Mouse (Mus musculus) lung, embryonic 14.5 days (tissue): ENCODE data around the gene Tia1. TPM values are rescaled to one million over a fixed set of nuclear protein-coding genes. Genes with fewer than 3 reads are reported as not detected.
A peak's percentile ranks its signal among the peaks of the same experiment; 100 is the strongest.

ENCODE experiments used
- ATAC-seq: fragments of 200-750 bp; cut with Nextera tagmentation; 2 replicates; pipeline ENCODE4 v1.8.0; 2017; ENCODE audit warnings: mild to moderate bottlenecking, moderate TSS enrichment, moderate library complexity; ENCODE audit not compliant: insufficient read depth
- DNase-seq: peaks from one replicate; pipeline ENCODE4 v3.0.0-alpha.2; 2015
- H3K27ac ChIP-seq: fragments of 300-500 bp; sonication (generic); 2 replicates; pipeline ENCODE4 v1.5.1; 2014; ENCODE audit warnings: low read depth, mild to moderate bottlenecking, moderate library complexity
- H3K27me3 ChIP-seq: fragments of 300-500 bp; sonication (generic); 2 replicates; pipeline ENCODE4 v1.6.1; 2014; ENCODE audit warnings: low read length, control low read depth; ENCODE audit not compliant: insufficient read depth
- H3K36me3 ChIP-seq: fragments of 300-500 bp; sonication (generic); 2 replicates; pipeline ENCODE4 v1.6.1; 2014; ENCODE audit warnings: control low read depth; ENCODE audit not compliant: insufficient read depth
- H3K4me1 ChIP-seq: fragments of 300-500 bp; sonication (generic); 2 replicates; pipeline ENCODE4 v1.6.1; 2014; ENCODE audit warnings: antibody characterized with exemption, control low read depth; ENCODE audit not compliant: insufficient read depth
- H3K4me2 ChIP-seq: fragments of 300-500 bp; sonication (generic); 2 replicates; pipeline ENCODE4 v1.6.1; 2014; ENCODE audit warnings: mild to moderate bottlenecking
- H3K4me3 ChIP-seq: fragments of 300-500 bp; sonication (generic); 2 replicates; pipeline ENCODE4 v1.5.1; 2014; ENCODE audit warnings: low read depth, low read length
- H3K9ac ChIP-seq: fragments of 300-500 bp; sonication (generic); 2 replicates; pipeline ENCODE4 v1.6.1; 2014
- H3K9me3 ChIP-seq: fragments of 300-500 bp; sonication (generic); 2 replicates; pipeline ENCODE4 v1.6.1; 2016; ENCODE audit warnings: low read depth, low read length, control low read depth
- CTCF ChIP-seq: IDR thresholded peaks from 2 replicates; pipeline ENCODE4 v1.5.1; 2016; ENCODE audit warnings: antibody characterized with exemption, low read depth
- WGBS: fragments of 180-500 bp; shearing (Covaris S2); extraction: QIAGEN DNeasy Blood & Tissue Kit; methylation state at CpG from one replicate; pipeline ENCODE4 v1.1.7; 2014; 5-methylcytosine and 5-hydroxymethylcytosine counted together
- polyA plus RNA-seq: library from polyadenylated mRNA; unstranded; fragments of >200 nt; fragmentation: Nextera tagmentation; extraction: Ambion mirVana; gene quantifications from 2 replicates; pipeline ENCODE4 v1.2.1, GENCODE M21; 2014

Tia1 gene
- polyA plus RNA-seq, 1 experiment from 2014 or later = 219 TPM

- Histone ChIP-seq H3K27me3 (no peaks in the 10 kb centered on the region), H3K9ac (peak overlapping the region; percentile 26; the same call in 1 of the 2 replicates), H3K4me3 (no peak overlapping the region), H3K4me2 (peak overlapping the region; percentile 94; the same call in 1 of the 2 replicates), H3K27ac (no peak overlapping the region), H3K9me3 (no peaks in the 10 kb centered on the region), H3K4me1 (0 out of 2 replicates have a peak, but pooled peaks cover 4% of the 10 kb centered on the region), H3K36me3 (peaks cover 37% of the 10 kb centered on the region)
- no peak for ATAC-seq
- TF ChIP-seq CTCF = no peak
- whole genome bisulfite sequencing = 88% methylated on average over 9 of the region's 9 CpGs
- no peak for DNase-seq
Measured at GRCm38 (mm10) chr6:86395021-86395420, 9.0 kb upstream of the Tia1 start.

- peak overlapping the region; percentile 94 for H3K4me2 ChIP-seq
- TF ChIP-seq CTCF = no peak
- no peak for DNase-seq
- 16% methylated on average over 10 of the region's 10 CpGs for WGBS
- H3K4me1 ChIP-seq = 0 out of 2 replicates have a peak, but pooled peaks cover 4% of the 10 kb centered on the region
- H3K36me3 ChIP-seq = peaks cover 27% of the 10 kb centered on the region
- peak overlapping the region; percentile 82 for H3K9ac ChIP-seq
- no peaks in the 10 kb centered on the region for H3K27me3 ChIP-seq
- H3K4me3 ChIP-seq = peak overlapping the region; percentile 87
- ATAC-seq = no peak
- no peak overlapping the region for H3K27ac ChIP-seq
- H3K9me3 ChIP-seq = no peaks in the 10 kb centered on the region
Measured at GRCm38 (mm10) chr6:86395969-86396368, 8.1 kb upstream of the Tia1 start.

DNA sequence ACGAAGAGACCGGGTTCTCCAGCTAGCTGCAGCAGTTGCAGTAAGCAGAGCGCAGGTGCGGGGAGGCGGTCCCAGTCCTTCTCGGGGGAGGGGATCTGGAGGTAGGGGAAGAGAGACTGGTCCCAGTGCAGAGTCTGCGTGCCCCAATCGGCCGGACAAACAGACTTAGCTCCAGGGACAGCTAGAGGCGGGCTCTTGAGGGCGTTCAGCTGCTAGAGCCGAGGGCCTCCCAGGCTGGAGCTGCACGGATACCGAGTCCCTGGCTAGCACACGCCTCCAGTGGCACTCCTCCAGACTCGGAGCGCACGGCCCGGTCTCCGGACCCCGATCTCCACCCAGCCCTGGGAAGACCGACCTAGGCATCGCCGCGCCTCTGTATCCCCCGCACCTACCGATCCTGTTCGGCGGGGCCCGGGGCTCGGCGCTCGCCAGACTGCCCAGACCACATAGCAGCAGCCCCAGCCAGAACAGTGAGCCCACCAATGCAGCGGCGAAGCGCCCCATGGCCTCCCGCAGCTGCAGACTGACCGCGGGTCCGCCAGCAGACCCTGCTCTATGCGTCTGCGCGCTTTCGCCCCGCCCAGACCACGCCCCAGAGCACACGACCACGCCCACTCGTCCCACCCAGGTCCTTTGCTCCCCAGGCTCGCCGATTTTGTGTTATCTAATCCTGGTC is 7.3 kb upstream of the Tia1 start, which contains the start of gene Pcyox1:
Pcyox1 (minus strand) TSS at position 574 of the 676 bp plus-strand sequence.
- WGBS = under 1% methylated on average over 51 of the region's 51 CpGs
- H3K9me3 ChIP-seq = no peaks in the 10 kb centered on the region
- H3K27me3 ChIP-seq = no peaks in the 10 kb centered on the region
- H3K27ac ChIP-seq = peak within 1 kb of the TSS; percentile 83
- peaks cover 20% of the 10 kb centered on the region for H3K36me3 ChIP-seq
- DNase-seq (peak; percentile 96), ATAC-seq (peak; percentile 96)
- H3K4me3 ChIP-seq = peak within 1 kb of the TSS; percentile 87
- 0 out of 2 replicates have a peak, but pooled peaks cover 4% of the 10 kb centered on the region for H3K4me1 ChIP-seq
- peak within 1 kb of the TSS; percentile 82 for H3K9ac ChIP-seq
- H3K4me2 ChIP-seq = peak within 1 kb of the TSS; percentile 94
- TF ChIP-seq CTCF = no peak

- H3K4me3 ChIP-seq = peak overlapping the region; percentile 87
- H3K36me3 ChIP-seq = peaks cover 13% of the 10 kb centered on the region; the same call in 1 of the 2 replicates
- DNase-seq = no peak
- peak overlapping the region; percentile 82 for H3K9ac ChIP-seq
- H3K9me3 ChIP-seq = no peaks in the 10 kb centered on the region
- no peaks in the 10 kb centered on the region for H3K27me3 ChIP-seq
- no peak for ATAC-seq
- peak overlapping the region; percentile 83 for H3K27ac ChIP-seq
- no peak for TF ChIP-seq CTCF
- peak overlapping the region; percentile 94 for H3K4me2 ChIP-seq
- WGBS = 4% methylated on average over 14 of the region's 14 CpGs
- H3K4me1 ChIP-seq = 0 out of 2 replicates have a peak, but pooled peaks cover 4% of the 10 kb centered on the region
Measured at GRCm38 (mm10) chr6:86397257-86397980, 6.6 kb upstream of the Tia1 start.

- Histone ChIP-seq H3K4me2 (no peak overlapping the region), H3K4me1 (0 out of 2 replicates have a peak, but pooled peaks cover 4% of the 10 kb centered on the region), H3K9me3 (no peaks in the 10 kb centered on the region), H3K27me3 (no peaks in the 10 kb centered on the region), H3K27ac (no peak overlapping the region), H3K4me3 (no peak overlapping the region), H3K36me3 (0 out of 2 replicates have a peak, but pooled peaks cover 5% of the 10 kb centered on the region), H3K9ac (no peak overlapping the region)
- DNase-seq (no peak), ATAC-seq (no peak)
- no peak for TF ChIP-seq CTCF
- 75% methylated on average over 2 of the region's 2 CpGs for WGBS
Measured at GRCm38 (mm10) chr6:86398986-86399385, 5.0 kb upstream of the Tia1 start.

DNA sequence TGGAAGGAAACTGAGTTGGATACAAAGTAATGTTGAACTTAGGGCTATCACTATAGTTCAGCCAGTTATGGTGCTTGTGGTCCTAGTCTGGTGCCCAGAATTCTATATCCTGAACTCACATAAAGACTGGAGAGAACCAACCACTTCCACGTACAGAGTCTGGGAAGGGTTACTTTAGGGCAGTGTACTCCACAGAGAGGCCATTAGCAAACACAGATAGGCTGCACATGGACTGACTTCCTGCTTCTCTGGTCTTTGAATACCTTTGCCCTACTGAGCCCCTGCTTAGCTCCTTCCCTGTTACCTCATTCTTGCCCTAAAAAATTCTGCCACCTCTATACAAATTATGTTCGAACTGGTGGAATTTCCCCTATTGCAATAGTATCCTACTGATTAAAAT is 4.0 kb upstream of the Tia1 start:
- no peak overlapping the region for H3K4me3 ChIP-seq
- H3K9ac ChIP-seq = no peak overlapping the region
- H3K4me1 ChIP-seq = 0 out of 2 replicates have a peak, but pooled peaks cover 4% of the 10 kb centered on the region
- no peaks in the 10 kb centered on the region for H3K9me3 ChIP-seq
- ATAC-seq = no peak
- no peak overlapping the region for H3K4me2 ChIP-seq
- H3K27me3 ChIP-seq = no peaks in the 10 kb centered on the region
- TF ChIP-seq CTCF = no peak
- DNase-seq = no peak
- no peak overlapping the region for H3K27ac ChIP-seq
- WGBS = 73% methylated on average over 2 of the region's 2 CpGs
- H3K36me3 ChIP-seq = no peaks in the 10 kb centered on the region

- H3K4me1 ChIP-seq = no peaks in the 10 kb centered on the region
- H3K9me3 ChIP-seq = no peaks in the 10 kb centered on the region
- DNase-seq (peak; percentile 92), ATAC-seq (peak; percentile 22; the same call in 1 of the 2 replicates)
- no peaks in the 10 kb centered on the region for H3K27me3 ChIP-seq
- 3% methylated on average over 9 of the region's 9 CpGs for WGBS
- H3K9ac ChIP-seq = peak overlapping the region; percentile 29; the same call in 1 of the 2 replicates
- peak; percentile 68 for TF ChIP-seq CTCF
- H3K4me2 ChIP-seq = peak overlapping the region; percentile 58
- peak overlapping the region; percentile 23 for H3K4me3 ChIP-seq
- H3K27ac ChIP-seq = no peak overlapping the region
- no peaks in the 10 kb centered on the region for H3K36me3 ChIP-seq
Measured at GRCm38 (mm10) chr6:86400972-86401371, 3.0 kb upstream of the Tia1 start.
